Mouse (Mus musculus) urinary bladder, adult 2 months (tissue): ENCODE measurements at regions not wholly inside any gene's neighbourhood (a gene's known extent, or its start where the extent isn't known, plus 50 kb on each side); places are given as distances from the start of the nearest gene placed in this dataset.

Source experiments
- DNase-seq: peaks from one replicate; pipeline ENCODE4 v3.0.0; 2022; ENCODE audit warnings: low spot score

DNA sequence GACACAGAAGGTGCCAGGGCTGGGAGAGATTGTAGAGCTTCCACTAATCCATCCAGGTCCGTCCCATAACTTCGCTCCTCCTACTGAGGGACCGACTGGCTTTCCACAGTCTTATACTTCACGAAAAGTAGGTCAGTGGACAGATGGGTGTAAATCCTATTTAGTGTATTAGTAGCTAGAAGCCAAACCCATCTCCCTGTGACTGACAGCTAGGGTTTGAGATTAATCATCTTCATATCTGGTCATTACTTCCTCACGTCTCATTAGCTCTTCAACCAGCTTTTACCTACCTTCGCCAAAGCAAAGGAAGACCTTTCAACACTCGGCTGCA is 60.4 kb upstream of the Scaf11 start:
- no peak for DNase-seq

DNA sequence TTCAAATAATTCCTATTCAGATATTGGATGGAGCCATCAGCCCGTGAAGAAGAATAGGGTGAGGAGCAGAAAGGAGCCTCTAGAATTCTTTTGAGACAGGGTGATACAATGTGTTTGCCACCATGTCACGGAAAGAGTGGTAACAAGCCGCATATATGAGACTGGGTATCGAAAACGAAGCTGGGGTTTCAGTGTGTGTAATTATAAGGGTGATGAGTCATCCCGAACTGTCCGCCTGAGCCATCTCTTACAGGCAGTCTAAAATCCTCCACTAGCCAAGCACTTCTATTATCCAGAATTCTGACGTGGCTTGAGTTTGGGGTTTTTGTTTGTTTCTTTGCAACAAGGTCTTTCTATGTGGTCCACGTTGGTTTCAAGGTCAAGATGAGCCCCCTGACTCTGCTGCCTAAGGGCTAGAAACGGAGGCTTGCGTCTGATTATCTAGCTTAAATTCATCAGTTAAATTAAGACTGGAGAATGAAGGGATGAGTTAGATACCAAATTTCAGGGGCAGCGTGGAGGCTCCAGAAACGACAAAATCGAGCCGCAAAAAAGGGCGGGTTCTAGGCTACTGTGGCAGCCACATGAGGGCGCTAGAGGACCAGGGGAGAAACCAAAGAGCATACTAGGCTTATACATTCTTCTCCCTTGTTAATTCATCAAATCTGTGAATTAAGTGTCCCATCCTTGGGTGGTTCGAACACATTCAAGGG is 59.9 kb upstream of the Scaf11 start:
- peak; percentile 33 for DNase-seq

DNA sequence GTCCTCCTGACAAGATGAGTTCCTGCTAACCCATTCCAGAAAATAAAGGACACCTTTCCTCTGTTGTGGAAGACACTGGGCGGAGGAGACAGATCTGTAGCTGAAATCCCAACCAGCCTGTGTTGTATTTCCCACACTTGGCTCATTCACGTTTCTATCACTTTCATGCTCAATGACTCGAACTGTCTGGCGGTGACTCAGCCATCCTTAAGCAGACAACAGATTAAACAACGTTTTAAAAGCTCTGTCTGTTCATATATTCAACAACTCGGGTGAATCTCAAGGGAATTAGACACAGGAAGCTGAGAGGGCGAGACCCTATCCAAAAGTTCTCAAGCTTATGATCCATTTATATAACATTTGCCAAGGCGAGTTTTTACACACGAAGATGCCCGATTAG is 57.5 kb upstream of the Scaf11 start:
- no peak for DNase-seq

DNA sequence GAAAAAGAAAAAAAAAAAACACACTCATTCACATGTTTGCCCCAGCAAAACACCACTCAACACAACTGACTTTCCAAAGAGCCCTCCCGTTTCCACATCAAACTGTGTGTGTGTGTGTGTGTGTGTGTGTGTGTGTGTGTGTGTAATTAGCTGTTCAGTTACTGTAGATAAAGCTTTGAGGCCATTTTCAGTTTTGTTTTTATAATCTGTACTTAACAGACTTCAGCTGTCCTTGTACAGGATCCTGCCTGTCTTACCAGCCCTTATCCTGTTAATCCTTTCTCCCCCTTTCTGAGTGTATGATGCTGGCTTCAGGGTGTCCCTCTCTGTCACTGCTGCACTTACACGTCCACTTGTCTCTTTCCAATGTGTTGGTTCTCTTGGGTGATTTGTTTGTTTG is 55.0 kb upstream of the Scaf11 start:
- no peak for DNase-seq

DNA sequence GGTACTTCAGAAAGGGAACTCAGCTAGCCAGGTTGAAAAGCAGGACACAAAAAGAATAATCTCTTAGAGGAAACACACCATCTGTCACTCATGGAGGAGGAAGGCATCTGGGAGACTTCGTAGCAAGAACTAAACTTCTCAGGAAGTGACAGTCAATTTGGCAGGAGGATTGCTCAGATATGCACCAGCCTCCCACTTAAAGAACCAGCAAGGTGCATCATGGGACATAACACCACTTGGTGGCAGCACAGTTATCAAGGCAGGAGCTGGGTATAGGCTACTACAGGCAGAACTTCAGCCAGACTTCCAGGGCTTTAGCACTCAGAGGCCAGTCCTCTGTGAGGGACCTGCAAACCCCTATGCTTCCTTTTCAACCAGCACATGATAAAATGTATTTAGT is 52.0 kb upstream of the Scaf11 start:
- no peak for DNase-seq
